25 mouse cellular contexts compared by ENCODE assay signal in genomic region chr9:44982081-44982480, GRCm38 (mm10). TPM values are rescaled to one million over a fixed set of nuclear protein-coding genes. Genes with fewer than 3 reads are reported as not detected.
DNase-seq lines count a peak whose midpoint lies in the region; ATAC-seq and TF ChIP-seq lines count a peak whose summit lies in the region.
"Had no signal": no experiment of that assay in that cellular context is flagged by ENCODE, and none has a peak within 500 bp of the region (broad histone marks: within the 10 kb centered on the region; RNA-seq: fewer than 3 reads in every experiment).

No protein-coding gene starts in this region.

- no peak overlapping the region for H3K9ac ChIP-seq in kidney, embryonic 14.5 days (ENCODE audit: low read depth, low read length)
- H3K9ac ChIP-seq: embryonic facial prominence, embryonic 12.5 days; forebrain, embryonic 15.5 days; heart, embryonic 15.5 days; hindbrain, embryonic 13.5 days; intestine, embryonic 15.5 days had no signal

- no peak for ATAC-seq in CD4-positive, CD25-positive, alpha-beta regulatory T cell, adult 4 months
- no peak for ATAC-seq in kidney, embryonic 14.5 days (ENCODE audit: low FRiP score, low TSS enrichment)
- ATAC-seq: forebrain, embryonic 15.5 days; hindbrain, postnatal 0 days; intestine, embryonic 15.5 days had no signal

- no peaks in the 10 kb centered on the region for H3K27me3 ChIP-seq in thymus, adult 2 months (ENCODE audit: control insufficient read depth, insufficient read depth, low read length)
- no peaks in the 10 kb centered on the region; the same call in 1 of the 2 replicates for H3K27me3 ChIP-seq in kidney, embryonic 14.5 days (ENCODE audit: control insufficient read depth, insufficient read depth, low read length)
- H3K27me3 ChIP-seq: embryonic facial prominence, embryonic 12.5 days; heart, embryonic 15.5 days; intestine, embryonic 15.5 days had no signal

- TF ChIP-seq CTCF in thymus, adult 2 months (IDR thresholded peaks at IDR 0.05; ENCODE audit: borderline replicate concordance, control insufficient read depth, extremely low read depth, insufficient read depth, low read length, poor library complexity) = no peak

- peak overlapping the region; percentile 70 for H3K4me3 ChIP-seq in thymus, adult 2 months (ENCODE audit: control insufficient read depth, insufficient read depth, low read length)
- no peak overlapping the region for H3K4me3 ChIP-seq in kidney, embryonic 14.5 days (ENCODE audit: low read length)
- H3K4me3 ChIP-seq: embryonic facial prominence, embryonic 12.5 days; forebrain, embryonic 15.5 days; heart, adult 2 months; heart, embryonic 15.5 days; hindbrain, embryonic 13.5 days; intestine, embryonic 15.5 days had no signal

- peak; percentile 50 for DNase-seq in CD4-positive, CD25-positive, alpha-beta regulatory T cell, adult 2 months (ENCODE audit: low read depth, low spot score)
- no peak for DNase-seq in thymus, adult 2 months
- DNase-seq in thymus, postnatal 4 days = no peak
- DNase-seq in induced T-regulatory cell, adult 2 months (ENCODE audit: low read depth) = peak; percentile 73
- DNase-seq in frontal cortex, adult 2 months (ENCODE audit: extremely low spot score in 1 of 2, low spot score in 1 of 2) = no peak
- DNase-seq: adrenal gland, postnatal 10 days; B cell, adult 2 months; cerebellum, adult 11-12 months; cerebellum, adult 9-10 months; cerebellum, postnatal 25 days; gastrocnemius, postnatal 10 days; heart, adult 2 months; heart, postnatal 4 days had no signal

- H3K4me1 ChIP-seq in thymus, adult 2 months (replicated peaks; ENCODE audit: control insufficient read depth, insufficient read depth, low read length) = peaks cover 26% of the 10 kb centered on the region
- no peaks in the 10 kb centered on the region for H3K4me1 ChIP-seq in kidney, embryonic 14.5 days (ENCODE audit: control insufficient read depth, insufficient read depth, low read length)
- H3K4me1 ChIP-seq: embryonic facial prominence, embryonic 12.5 days; forebrain, embryonic 15.5 days; heart, embryonic 15.5 days; hindbrain, embryonic 13.5 days; intestine, embryonic 15.5 days had no signal

- H3K4me2 ChIP-seq in kidney, embryonic 14.5 days (replicated peaks; ENCODE audit: low read depth, low read length) = no peak overlapping the region
- H3K4me2 ChIP-seq: embryonic facial prominence, embryonic 12.5 days; forebrain, embryonic 15.5 days; heart, embryonic 11.5 days; heart, embryonic 15.5 days; hindbrain, embryonic 13.5 days; intestine, embryonic 15.5 days had no signal

- 35% methylated on average over 8 of the region's 8 CpGs for WGBS in thymus, adult 2 months
- 91% methylated on average over 8 of the region's 8 CpGs for WGBS in kidney, embryonic 14.5 days

- peaks cover 17% of the 10 kb centered on the region for H3K36me3 ChIP-seq in thymus, adult 2 months (ENCODE audit: control insufficient read depth, insufficient read depth, low read length)
- no peaks in the 10 kb centered on the region for H3K36me3 ChIP-seq in kidney, embryonic 14.5 days (ENCODE audit: control insufficient read depth, insufficient read depth, low read length)
- H3K36me3 ChIP-seq: embryonic facial prominence, embryonic 12.5 days; forebrain, embryonic 15.5 days; G1E; heart, embryonic 15.5 days; hindbrain, embryonic 13.5 days; intestine, embryonic 15.5 days had no signal

- no peaks in the 10 kb centered on the region for H3K9me3 ChIP-seq in kidney, embryonic 14.5 days (ENCODE audit: control insufficient read depth, low read length)
- H3K9me3 ChIP-seq: embryonic facial prominence, embryonic 12.5 days; forebrain, embryonic 15.5 days; G1E; heart, embryonic 15.5 days; hindbrain, embryonic 13.5 days; intestine, embryonic 15.5 days had no signal

- H3K27ac ChIP-seq in thymus, adult 2 months (ENCODE audit: control insufficient read depth, insufficient read depth, low read length) = peak overlapping the region; percentile 100
- no peak overlapping the region for H3K27ac ChIP-seq in kidney, embryonic 14.5 days (ENCODE audit: low read depth, low read length)
- H3K27ac ChIP-seq: embryonic facial prominence, embryonic 12.5 days; forebrain, embryonic 15.5 days; heart, adult 2 months; heart, embryonic 15.5 days; hindbrain, embryonic 13.5 days; hindbrain, postnatal 0 days; intestine, embryonic 15.5 days had no signal

- no peak for TF ChIP-seq POLR2A in thymus, adult 2 months (IDR thresholded peaks at IDR 0.05; ENCODE audit: control insufficient read depth, extremely low read depth, insufficient read depth, low read length, poor library complexity)

RNA-seq across cellular contexts. Expression of gene Cd3d, which starts 0.5 kb away (rescaled TPM):
- 100 to 1,000 TPM; 544 to 973 TPM for polyA plus RNA-seq in CD4-positive, CD25-positive, alpha-beta regulatory T cell, adult 4 months (2017; shearing (Covaris generic))
- polyA plus RNA-seq in thymus, adult 2 months (2012; rRNA removed) = 214 and 262 TPM in 2 replicates
- polyA plus RNA-seq in kidney, embryonic 14.5 days (2014; fragmentation: Nextera tagmentation; extraction: Ambion mirVana) = not detected in 2 replicates
- polyA plus RNA-seq in frontal cortex, adult 2 months (2012; rRNA removed) = 0.06 TPM in 1 of 2 replicates, not detected in the other
- polyA plus RNA-seq: cortical plate, adult 2 months; embryonic facial prominence, embryonic 12.5 days; forebrain, embryonic 11.5 days; forebrain, embryonic 15.5 days; G1E; heart, embryonic 11.5 days; hindbrain, embryonic 13.5 days; intestine, embryonic 15.5 days had no signal

RNA-seq across cellular contexts. Expression of gene Cd3g, which starts 1.9 kb away (rescaled TPM):
- polyA plus RNA-seq in CD4-positive, CD25-positive, alpha-beta regulatory T cell, adult 4 months (2017; shearing (Covaris generic)) = 1,000 to 10,000 TPM; 1,425 to 1,626 TPM
- 183 and 216 TPM in 2 replicates for polyA plus RNA-seq in thymus, adult 2 months (2012; rRNA removed)
- polyA plus RNA-seq in kidney, embryonic 14.5 days (2014; fragmentation: Nextera tagmentation; extraction: Ambion mirVana) = not detected in 2 replicates
- polyA plus RNA-seq in frontal cortex, adult 2 months (2012; rRNA removed) = 0.13 TPM in 1 of 2 replicates, not detected in the other
- polyA plus RNA-seq: cortical plate, adult 2 months; embryonic facial prominence, embryonic 12.5 days; forebrain, embryonic 11.5 days; forebrain, embryonic 15.5 days; heart, embryonic 11.5 days; hindbrain, embryonic 13.5 days; hindbrain, postnatal 0 days had no signal

RNA-seq across cellular contexts. Expression of gene Ube4a, which starts 16.7 kb away (rescaled TPM):
- polyA plus RNA-seq in CD4-positive, CD25-positive, alpha-beta regulatory T cell, adult 4 months (2017; shearing (Covaris generic)) = 10 to 100 TPM; 26.6 to 40.4 TPM
- 23.0 and 23.7 TPM in 2 replicates for polyA plus RNA-seq in thymus, adult 2 months (2012; rRNA removed)
- 25.6 and 38.2 TPM in 2 replicates for polyA plus RNA-seq in kidney, embryonic 14.5 days (2014; fragmentation: Nextera tagmentation; extraction: Ambion mirVana)
- 25.3 and 27.4 TPM in 2 replicates for polyA plus RNA-seq in frontal cortex, adult 2 months (2012; rRNA removed)

RNA-seq across cellular contexts. Expression of gene Cd3e, which starts 27.3 kb away (rescaled TPM):
- polyA plus RNA-seq in CD4-positive, CD25-positive, alpha-beta regulatory T cell, adult 4 months (2017; shearing (Covaris generic)) = 1,000 to 10,000 TPM; 1,413 to 1,834 TPM
- polyA plus RNA-seq in thymus, adult 2 months (2012; rRNA removed) = 343 and 451 TPM in 2 replicates
- not detected in 2 replicates for polyA plus RNA-seq in kidney, embryonic 14.5 days (2014; fragmentation: Nextera tagmentation; extraction: Ambion mirVana)
- polyA plus RNA-seq in frontal cortex, adult 2 months (2012; rRNA removed) = 0.08 and 0.13 TPM in 2 replicates
- polyA plus RNA-seq: cortical plate, adult 2 months; embryonic facial prominence, embryonic 12.5 days; forebrain, embryonic 11.5 days; forebrain, embryonic 15.5 days; G1E; heart, embryonic 11.5 days; hindbrain, embryonic 13.5 days had no signal

RNA-seq across cellular contexts. Expression of gene Mpzl2, which starts 57.5 kb away (rescaled TPM):
- polyA plus RNA-seq in CD4-positive, CD25-positive, alpha-beta regulatory T cell, adult 4 months (2017; shearing (Covaris generic)) = under 1 TPM; 0.16 to 0.24 TPM
- polyA plus RNA-seq in thymus, adult 2 months (2012; rRNA removed) = 10.1 and 11.6 TPM in 2 replicates
- polyA plus RNA-seq in kidney, embryonic 14.5 days (2014; fragmentation: Nextera tagmentation; extraction: Ambion mirVana) = 11.0 and 22.2 TPM in 2 replicates
- 2.1 and 2.8 TPM in 2 replicates for polyA plus RNA-seq in frontal cortex, adult 2 months (2012; rRNA removed)
- polyA plus RNA-seq: G1E had no signal

Comparison
In these comparisons a context has a peak if more than half of its experiments do, and no peak if none do; other contexts are left out.
1. DNase-seq: peak in CD4-positive, CD25-positive, alpha-beta regulatory T cell, adult 2 months (single experiment) and induced T-regulatory cell, adult 2 months (single experiment); none in thymus, adult 2 months (single experiment), thymus, postnatal 4 days (single experiment) and frontal cortex, adult 2 months (0 of 2).
2. RNA of gene Cd3d, which starts 0.5 kb away (polyA plus RNA-seq): 544 to 973 TPM in CD4-positive, CD25-positive, alpha-beta regulatory T cell, adult 4 months and 214 to 262 TPM in thymus, adult 2 months; 0.06 TPM in frontal cortex, adult 2 months and not detected in kidney, embryonic 14.5 days; every median in the first group is over 100 times any median in the second.
3. RNA of gene Cd3g, which starts 1.9 kb away (polyA plus RNA-seq): 1,425 to 1,626 TPM in CD4-positive, CD25-positive, alpha-beta regulatory T cell, adult 4 months and 183 to 216 TPM in thymus, adult 2 months; 0.13 TPM in frontal cortex, adult 2 months and not detected in kidney, embryonic 14.5 days; every median in the first group is over 100 times any median in the second.